Mouse (Mus musculus) hindbrain, embryonic 14.5 days (tissue): ENCODE data around the gene Blvrb. TPM values are rescaled to one million over a fixed set of nuclear protein-coding genes. Genes with fewer than 3 reads are reported as not detected.

ENCODE experiments used
- ATAC-seq: fragments of 200-750 bp; cut with Nextera tagmentation; 2 replicates; pipeline ENCODE4 v1.8.0; 2017; ENCODE audit warnings: moderate number of reproducible peaks, mild to moderate bottlenecking, moderate TSS enrichment, moderate library complexity; ENCODE audit not compliant: low FRiP score
- DNase-seq: peaks from one replicate; pipeline ENCODE4 v3.0.0-alpha.2; 2015; ENCODE audit warnings: low spot score
- H3K27ac ChIP-seq: fragments of 300-500 bp; sonication (generic); 2 replicates; pipeline ENCODE4 v1.5.1; 2014; ENCODE audit warnings: mild to moderate bottlenecking, moderate library complexity
- H3K27me3 ChIP-seq: fragments of 300-500 bp; sonication (generic); 2 replicates; pipeline ENCODE4 v1.6.1; 2014; ENCODE audit warnings: mild to moderate bottlenecking, low read length, mixed read lengths; ENCODE audit not compliant: control insufficient read depth, insufficient read depth
- H3K36me3 ChIP-seq: fragments of 300-500 bp; sonication (generic); replicated peaks from 2 replicates; pipeline ENCODE4 v1.6.1; 2014; ENCODE audit not compliant: control insufficient read depth, insufficient read depth
- H3K4me1 ChIP-seq: fragments of 300-500 bp; sonication (generic); replicated peaks from 2 replicates; pipeline ENCODE4 v1.6.1; 2014; ENCODE audit warnings: antibody characterized with exemption, low read length, mixed read lengths; ENCODE audit not compliant: control insufficient read depth, insufficient read depth
- H3K4me2 ChIP-seq: fragments of 300-500 bp; sonication (generic); replicated peaks from 2 replicates; pipeline ENCODE4 v1.6.1; 2014; ENCODE audit warnings: mild to moderate bottlenecking, moderate library complexity
- H3K4me3 ChIP-seq: fragments of 300-500 bp; sonication (generic); replicated peaks from 2 replicates; pipeline ENCODE4 v1.5.1; 2014; ENCODE audit warnings: mild to moderate bottlenecking, low read length
- H3K9ac ChIP-seq: fragments of 300-500 bp; sonication (generic); 2 replicates; pipeline ENCODE4 v1.6.1; 2014
- H3K9me3 ChIP-seq: fragments of 300-500 bp; sonication (generic); 2 replicates; pipeline ENCODE4 v1.6.1; 2016; ENCODE audit warnings: low read length; ENCODE audit not compliant: control insufficient read depth
- WGBS: fragments of 180-500 bp; shearing (Covaris S2); extraction: QIAGEN DNeasy Blood & Tissue Kit; methylation state at CpG from one replicate; pipeline ENCODE4 v1.1.7; 2014; 5-methylcytosine and 5-hydroxymethylcytosine counted together
- polyA plus RNA-seq: library from polyadenylated mRNA; unstranded; fragments of >200 nt; fragmentation: Nextera tagmentation; extraction: Ambion mirVana; gene quantifications from 2 replicates; pipeline ENCODE4 v1.2.1, GENCODE M21; 2014

Blvrb gene
- polyA plus RNA-seq, 1 experiment from 2014 or later, result 25.4 TPM

- DNase-seq (no peak), ATAC-seq (no peak; the same call in 1 of the 2 replicates)
- H3K4me1 ChIP-seq, result peaks cover 15% of the 10 kb centered on the region
- H3K4me2 ChIP-seq, result peak overlapping the region; percentile 87
- peak overlapping the region; percentile 80 for H3K27ac ChIP-seq
- H3K36me3 ChIP-seq, result 0 out of 2 replicates have a peak, but pooled peaks cover 1% of the 10 kb centered on the region
- WGBS, result 4% methylated on average over 17 of the region's 18 CpGs
- H3K4me3 ChIP-seq, result peak overlapping the region; percentile 62
- H3K9ac ChIP-seq, result peak overlapping the region; percentile 78
- H3K9me3 ChIP-seq, result no peaks in the 10 kb centered on the region
- H3K27me3 ChIP-seq, result peaks cover 13% of the 10 kb centered on the region
These were observed 1.7 kb upstream of the Blvrb start for GRCm38 (mm10) chr7:27446051-27446450.

- DNase-seq, result peak; percentile 44
- WGBS, result 11% methylated on average over 34 of the region's 53 CpGs
- peak; percentile 60 for ATAC-seq
These were observed 1.0 kb upstream of the Blvrb start for GRCm38 (mm10) chr7:27446521-27447418.

DNA sequence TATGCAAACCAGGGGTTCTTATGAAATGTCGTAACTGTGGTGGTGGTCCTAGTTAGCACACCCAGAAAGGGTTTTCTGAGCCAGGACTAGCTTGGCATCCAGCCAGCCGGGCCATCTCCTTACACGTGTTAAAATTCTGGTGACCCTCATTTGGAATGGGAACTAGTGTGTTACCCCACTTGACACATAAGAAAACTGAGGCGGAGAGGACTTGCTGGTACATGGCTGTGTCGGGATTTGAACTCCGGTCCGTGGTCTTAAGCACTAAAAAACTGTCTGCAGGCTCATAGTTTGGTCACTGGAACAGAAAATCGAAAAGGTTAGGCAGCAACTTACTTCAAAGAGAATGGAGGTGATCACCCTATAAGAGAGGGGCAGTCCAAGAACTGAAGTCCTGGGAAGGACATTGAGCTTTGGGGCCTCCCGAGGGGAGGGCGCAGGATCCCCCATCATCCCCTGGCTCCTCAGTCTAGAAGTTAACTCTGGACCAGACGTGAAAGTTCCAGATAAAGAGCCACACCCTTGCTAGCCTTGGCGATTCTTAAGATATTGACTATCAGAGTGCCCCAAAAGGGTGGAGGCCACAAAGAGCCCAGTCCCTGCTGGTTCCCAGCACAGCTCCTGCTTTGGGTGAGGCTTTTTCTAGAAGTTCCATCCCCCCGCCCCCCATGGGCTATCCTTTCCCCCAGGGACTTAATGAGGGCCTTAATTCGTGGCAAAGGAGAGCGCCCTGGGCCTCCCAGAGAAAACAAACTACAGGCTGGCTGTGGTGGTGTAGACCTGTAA, 836 bp downstream of the Blvrb start:
- ATAC-seq (no peak), DNase-seq (no peak)
- no peaks in the 10 kb centered on the region for H3K9me3 ChIP-seq
- H3K27me3 ChIP-seq, result peaks cover 13% of the 10 kb centered on the region
- H3K4me3 ChIP-seq, result peak overlapping the region; percentile 62
- H3K27ac ChIP-seq, result no peak overlapping the region
- peaks cover 15% of the 10 kb centered on the region for H3K4me1 ChIP-seq
- H3K36me3 ChIP-seq, result no peaks in the 10 kb centered on the region
- H3K4me2 ChIP-seq, result peak overlapping the region; percentile 87
- 64% methylated on average over 15 of the region's 15 CpGs for WGBS
- peak overlapping the region; percentile 51 for H3K9ac ChIP-seq

More at GRCm38 (mm10) chr7:27446521-27447418, 1.0 kb upstream of the Blvrb start:
- peak overlapping the region; percentile 87 for H3K4me2 ChIP-seq
- peaks cover 13% of the 10 kb centered on the region for H3K27me3 ChIP-seq
- peak overlapping the region; percentile 78 for H3K9ac ChIP-seq
- H3K4me1 ChIP-seq, result peaks cover 15% of the 10 kb centered on the region
- H3K4me3 ChIP-seq, result peak overlapping the region; percentile 62
- H3K9me3 ChIP-seq, result no peaks in the 10 kb centered on the region
- no peaks in the 10 kb centered on the region for H3K36me3 ChIP-seq
- peak overlapping the region; percentile 80 for H3K27ac ChIP-seq

DNA sequence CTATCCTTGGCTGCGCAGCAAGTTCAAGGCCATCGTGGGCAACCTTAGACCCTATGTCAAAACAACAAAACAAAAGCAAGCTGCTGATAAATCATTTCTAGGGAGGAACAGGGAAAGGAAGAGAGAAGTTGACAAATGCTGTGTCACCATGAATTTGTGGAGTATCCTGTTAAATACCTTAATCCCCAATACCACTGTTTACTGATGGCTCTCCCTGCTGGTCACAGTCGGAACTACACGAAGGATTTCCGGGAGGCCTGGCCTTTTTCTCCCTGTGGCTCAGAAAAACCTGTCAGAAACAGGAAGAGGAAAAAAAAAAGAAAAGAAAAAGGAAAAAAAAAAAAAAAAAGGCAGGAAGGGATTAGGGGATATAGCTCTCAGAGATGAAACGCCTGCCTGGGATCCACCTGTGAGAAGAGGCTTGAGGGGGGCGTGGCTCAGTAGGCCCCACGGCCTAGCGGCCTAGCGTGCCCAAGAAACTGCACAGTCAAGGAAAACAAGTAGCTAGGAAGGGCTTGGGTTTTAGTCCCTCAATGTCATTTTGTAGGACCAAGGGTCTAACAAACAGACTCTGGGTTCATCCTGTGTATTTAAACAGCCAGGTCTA, 1.6 kb downstream of the Blvrb start:
- ATAC-seq (no peak), DNase-seq (peak; percentile 64)
- no peak overlapping the region for H3K27ac ChIP-seq
- no peaks in the 10 kb centered on the region for H3K36me3 ChIP-seq
- WGBS, result 59% methylated on average over 10 of the region's 10 CpGs
- H3K4me1 ChIP-seq, result peaks cover 15% of the 10 kb centered on the region
- no peaks in the 10 kb centered on the region for H3K9me3 ChIP-seq
- H3K4me3 ChIP-seq, result no peak overlapping the region
- peaks cover 12% of the 10 kb centered on the region for H3K27me3 ChIP-seq
- no peak overlapping the region for H3K9ac ChIP-seq
- H3K4me2 ChIP-seq, result no peak overlapping the region

DNA sequence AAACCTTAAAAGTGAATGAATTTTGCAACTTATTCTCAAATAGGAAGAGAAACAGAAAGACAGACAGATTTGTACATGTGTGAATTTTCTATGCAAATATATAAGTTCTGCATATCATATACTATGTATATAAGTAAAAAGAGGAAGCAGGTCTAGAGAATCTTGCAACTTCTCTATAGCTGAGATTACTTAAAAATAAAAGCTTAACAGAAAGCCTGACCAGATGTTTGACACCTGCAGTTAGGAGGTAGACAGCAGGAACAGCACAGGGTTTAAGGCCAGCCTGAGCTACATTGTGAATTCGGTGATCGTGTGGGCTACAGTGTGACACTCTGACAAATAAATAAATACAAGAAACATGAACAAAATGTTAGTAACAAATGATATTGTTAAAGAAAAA, 3.6 kb downstream of the Blvrb start:
- Histone ChIP-seq H3K27me3 (no peaks in the 10 kb centered on the region), H3K9me3 (no peaks in the 10 kb centered on the region), H3K4me1 (peaks cover 7% of the 10 kb centered on the region), H3K4me3 (no peak overlapping the region), H3K27ac (no peak overlapping the region), H3K9ac (no peak overlapping the region), H3K36me3 (no peaks in the 10 kb centered on the region), H3K4me2 (no peak overlapping the region)
- ATAC-seq (no peak), DNase-seq (no peak)
- WGBS, result 95% methylated on average over 2 of the region's 2 CpGs

- H3K36me3 ChIP-seq, result no peaks in the 10 kb centered on the region
- H3K27ac ChIP-seq, result no peak overlapping the region
- no peak overlapping the region for H3K4me3 ChIP-seq
- no peak overlapping the region for H3K9ac ChIP-seq
- 55% methylated on average over 13 of the region's 13 CpGs for WGBS
- no peak for ATAC-seq
- no peak for DNase-seq
- no peaks in the 10 kb centered on the region for H3K27me3 ChIP-seq
- H3K4me2 ChIP-seq, result no peak overlapping the region
- no peaks in the 10 kb centered on the region; the same call in 1 of the 2 replicates for H3K4me1 ChIP-seq
- no peaks in the 10 kb centered on the region for H3K9me3 ChIP-seq
These were observed 4.5 kb downstream of the Blvrb start for GRCm38 (mm10) chr7:27452206-27452770.

- Histone ChIP-seq H3K36me3 (no peaks in the 10 kb centered on the region), H3K4me1 (no peaks in the 10 kb centered on the region), H3K9ac (no peak overlapping the region), H3K4me2 (no peak overlapping the region), H3K9me3 (no peaks in the 10 kb centered on the region), H3K27me3 (no peaks in the 10 kb centered on the region), H3K27ac (no peak overlapping the region), H3K4me3 (no peak overlapping the region)
- ATAC-seq (no peak), DNase-seq (no peak)
- WGBS, result 82% methylated on average over 10 of the region's 10 CpGs
These were observed 6.8 kb downstream of the Blvrb start for GRCm38 (mm10) chr7:27454461-27455121.

DNA sequence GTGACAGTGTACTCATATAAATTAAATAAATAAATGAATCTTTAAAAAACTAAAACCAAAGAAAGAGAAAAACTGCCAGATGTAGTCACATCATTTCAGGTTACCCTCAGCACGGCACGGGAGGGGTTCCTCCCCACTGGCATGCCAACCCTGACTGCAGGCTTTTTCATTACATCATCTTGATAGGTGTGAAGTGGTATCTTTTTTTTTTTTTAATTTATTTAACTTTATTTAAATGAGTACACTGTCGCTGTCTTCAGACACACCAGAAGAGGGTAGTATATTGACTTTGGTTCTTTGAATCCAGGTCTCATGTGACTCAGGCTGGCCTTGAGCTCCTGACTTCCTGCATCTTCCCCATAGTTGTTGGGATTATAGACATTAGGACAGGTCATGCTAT, 7.5 kb downstream of the Blvrb start:
- WGBS, result 87% methylated on average over 3 of the region's 3 CpGs

More for the DNA sequence above, 7.5 kb downstream of the Blvrb start:
- Histone ChIP-seq H3K27me3 (no peaks in the 10 kb centered on the region), H3K9ac (no peak overlapping the region), H3K36me3 (no peaks in the 10 kb centered on the region), H3K9me3 (no peaks in the 10 kb centered on the region), H3K4me3 (no peak overlapping the region), H3K27ac (no peak overlapping the region), H3K4me1 (no peaks in the 10 kb centered on the region), H3K4me2 (no peak overlapping the region)
- ATAC-seq (no peak), DNase-seq (no peak)
